Mouse (Mus musculus): ENCODE measurements around the gene Gpr179. TPM values are rescaled to one million over a fixed set of nuclear protein-coding genes. Genes with fewer than 3 reads are reported as not detected.
"Not testable (repeated sequence)": the region's sequence is repeated elsewhere in the genome, so short reads cannot be mapped to it uniquely, and the experiment has no call there.

The Gpr179 gene
- total and polyA plus RNA-seq, 2 experiments from 2014 or later = not detected

DNA sequence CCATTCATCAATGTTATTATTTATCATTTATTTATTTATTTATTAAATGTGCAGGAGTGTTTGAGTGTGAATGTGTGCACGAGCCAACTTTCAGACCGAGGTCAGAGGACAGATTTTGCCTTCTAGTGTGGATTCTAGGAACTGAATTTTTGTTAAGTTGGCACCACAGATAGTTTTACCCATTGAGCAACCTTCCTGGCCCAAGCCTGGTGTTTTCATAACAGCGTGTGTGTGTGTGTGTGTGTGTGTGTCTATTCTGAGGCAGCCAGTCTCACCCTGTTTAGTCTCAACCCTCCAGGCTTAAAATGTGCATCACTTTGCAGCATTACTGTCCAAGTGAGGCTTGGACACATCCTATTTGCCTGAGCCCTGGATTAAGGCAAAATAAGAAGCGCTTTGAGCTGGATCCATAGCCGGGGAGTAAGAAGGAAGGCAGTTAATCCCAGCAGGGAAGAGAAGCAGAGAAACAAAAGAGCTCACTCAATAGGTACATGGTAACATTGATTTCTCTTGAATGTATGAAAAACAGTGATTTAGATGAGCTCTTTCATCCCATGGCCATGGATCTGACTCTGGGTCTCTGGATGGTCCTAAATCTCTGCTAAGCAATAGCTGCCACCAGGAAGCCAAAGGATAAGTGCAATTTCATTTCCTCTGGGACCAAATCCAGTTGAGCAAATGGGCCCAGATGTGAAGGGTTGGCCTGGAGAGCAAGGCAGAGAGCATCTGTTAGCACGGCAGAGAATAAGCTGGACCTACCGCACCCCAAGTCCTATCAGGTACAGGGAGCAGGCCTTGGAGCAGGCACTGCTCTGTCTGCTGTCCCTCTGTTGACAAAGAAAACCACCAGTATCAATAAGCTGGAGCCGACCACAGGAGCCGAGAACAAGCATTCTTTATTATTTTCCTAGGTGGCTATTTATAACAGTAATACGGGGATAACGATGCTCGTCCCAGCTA lies 20.4 kb downstream of the Gpr179 start:
- H3K4me1 ChIP-seq (ENCODE audit: control insufficient read depth, insufficient read depth) = no peaks in the 10 kb centered on the region
- ATAC-seq (ENCODE audit: insufficient read depth, low read depth) (no peak), DNase-seq (ENCODE audit: low spot score) (no peak)
- no peak overlapping the region for H3K4me2 ChIP-seq (ENCODE audit: low read depth, low read length)
- peaks cover 11% of the 10 kb centered on the region for H3K27me3 ChIP-seq (ENCODE audit: control insufficient read depth, insufficient read depth, low read length)
- no peak overlapping the region for H3K4me3 ChIP-seq (ENCODE audit: low read depth, low read length)
- H3K9ac ChIP-seq (replicated peaks; ENCODE audit: low read depth, low read length) = no peak overlapping the region
- H3K9me3 ChIP-seq (replicated peaks; ENCODE audit: control insufficient read depth, low read length) = no peaks in the 10 kb centered on the region
- H3K27ac ChIP-seq (ENCODE audit: low read depth) = no peak overlapping the region
- H3K36me3 ChIP-seq (replicated peaks; ENCODE audit: control insufficient read depth, insufficient read depth, low read length) = peaks cover 34% of the 10 kb centered on the region
- WGBS = 80% methylated on average over 12 of the region's 12 CpGs
- TF ChIP-seq EP300 (IDR thresholded peaks at IDR 0.05; ENCODE audit: low read depth) = no peak
- no peak for TF ChIP-seq CTCF (IDR thresholded peaks at IDR 0.05; ENCODE audit: low read depth)

DNA sequence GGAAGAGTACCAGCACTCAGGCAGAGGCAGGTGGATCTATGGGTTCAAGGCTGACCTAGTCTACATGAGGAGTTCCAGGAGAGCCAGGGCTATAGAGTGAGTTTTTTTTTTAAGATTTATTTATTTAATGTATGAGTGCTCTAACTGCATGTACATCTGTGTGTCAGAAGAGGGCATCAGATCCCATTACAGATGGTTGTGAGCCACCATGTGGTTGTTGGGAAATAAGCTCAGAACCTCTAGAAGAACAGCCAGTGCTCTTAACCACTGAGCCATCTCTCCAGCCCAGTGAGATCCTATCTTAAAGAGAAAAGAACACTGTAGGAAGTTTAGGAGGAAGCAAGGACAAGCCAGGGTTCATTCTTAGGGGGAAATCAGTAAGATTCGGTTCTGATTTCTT lies 21.6 kb downstream of the Gpr179 start:
- ATAC-seq (ENCODE audit: insufficient read depth, low read depth) (no peak), DNase-seq (ENCODE audit: low spot score) (no peak)
- Histone ChIP-seq H3K36me3 (replicated peaks; ENCODE audit: control insufficient read depth, insufficient read depth, low read length) (peaks cover 46% of the 10 kb centered on the region), H3K9me3 (replicated peaks; ENCODE audit: control insufficient read depth, low read length) (no peaks in the 10 kb centered on the region), H3K27ac (ENCODE audit: low read depth) (no peak overlapping the region), H3K27me3 (ENCODE audit: control insufficient read depth, insufficient read depth, low read length) (peaks cover 1% of the 10 kb centered on the region; the same call in 1 of the 2 replicates), H3K4me3 (ENCODE audit: low read depth, low read length) (no peak overlapping the region), H3K4me2 (ENCODE audit: low read depth, low read length) (no peak overlapping the region), H3K4me1 (ENCODE audit: control insufficient read depth, insufficient read depth) (no peaks in the 10 kb centered on the region), H3K9ac (replicated peaks; ENCODE audit: low read depth, low read length) (no peak overlapping the region)
- TF ChIP-seq CTCF (IDR thresholded peaks at IDR 0.05; ENCODE audit: low read depth) = no peak
- TF ChIP-seq EP300 (IDR thresholded peaks at IDR 0.05; ENCODE audit: low read depth) = no peak
- 90% methylated on average over 1 of the region's 1 CpGs for WGBS

- H3K9ac ChIP-seq (replicated peaks; ENCODE audit: low read depth, low read length) = no peak overlapping the region
- H3K4me1 ChIP-seq (ENCODE audit: control insufficient read depth, insufficient read depth) = no peaks in the 10 kb centered on the region
- H3K27me3 ChIP-seq (ENCODE audit: control insufficient read depth, insufficient read depth, low read length) = no peaks in the 10 kb centered on the region
- peaks cover 62% of the 10 kb centered on the region for H3K36me3 ChIP-seq (replicated peaks; ENCODE audit: control insufficient read depth, insufficient read depth, low read length)
- no peak overlapping the region for H3K4me2 ChIP-seq (ENCODE audit: low read depth, low read length)
- TF ChIP-seq EP300 (IDR thresholded peaks at IDR 0.05; ENCODE audit: low read depth) = no peak
- TF ChIP-seq CTCF (IDR thresholded peaks at IDR 0.05; ENCODE audit: low read depth) = peak; percentile 96
- ATAC-seq (ENCODE audit: insufficient read depth, low read depth) (no peak; the same call in 1 of the 2 replicates), DNase-seq (ENCODE audit: low spot score) (peak; percentile 67)
- H3K4me3 ChIP-seq (ENCODE audit: low read depth, low read length) = no peak overlapping the region
- 17% methylated on average over 9 of the region's 9 CpGs for WGBS
- H3K9me3 ChIP-seq (replicated peaks; ENCODE audit: control insufficient read depth, low read length) = no peaks in the 10 kb centered on the region
- H3K27ac ChIP-seq (ENCODE audit: low read depth) = no peak overlapping the region
Observed at GRCm38 (mm10) chr11:97328148-97328547, 23.7 kb downstream of the Gpr179 start.

GRCm38 (mm10) chr11:97325224-97325623 lies 26.7 kb downstream of the Gpr179 start:
- H3K36me3 ChIP-seq (replicated peaks; ENCODE audit: control insufficient read depth, insufficient read depth, low read length) = peaks cover 67% of the 10 kb centered on the region

GRCm38 (mm10) chr11:97321894-97322600 lies 29.8 kb downstream of the Gpr179 start:
- not testable (repeated sequence) for H3K4me2 ChIP-seq (ENCODE audit: low read depth, low read length); H3K4me3 ChIP-seq (ENCODE audit: low read depth, low read length); H3K27ac ChIP-seq (ENCODE audit: low read depth); DNase-seq (ENCODE audit: low spot score); H3K9ac ChIP-seq (replicated peaks; ENCODE audit: low read depth, low read length); ATAC-seq (ENCODE audit: insufficient read depth, low read depth); H3K27me3 ChIP-seq (ENCODE audit: control insufficient read depth, insufficient read depth, low read length); H3K9me3 ChIP-seq (replicated peaks; ENCODE audit: control insufficient read depth, low read length); H3K4me1 ChIP-seq (ENCODE audit: control insufficient read depth, insufficient read depth)
- WGBS = 81% methylated on average over 8 of the region's 8 CpGs
- peaks cover 43% of the 10 kb centered on the region for H3K36me3 ChIP-seq (replicated peaks; ENCODE audit: control insufficient read depth, insufficient read depth, low read length)

More at GRCm38 (mm10) chr11:97325224-97325623, 26.7 kb downstream of the Gpr179 start:
- Histone ChIP-seq H3K4me3 (ENCODE audit: low read depth, low read length) (no peak overlapping the region), H3K9ac (replicated peaks; ENCODE audit: low read depth, low read length) (no peak overlapping the region), H3K9me3 (replicated peaks; ENCODE audit: control insufficient read depth, low read length) (no peaks in the 10 kb centered on the region), H3K27ac (ENCODE audit: low read depth) (no peak overlapping the region), H3K4me1 (ENCODE audit: control insufficient read depth, insufficient read depth) (no peaks in the 10 kb centered on the region), H3K4me2 (ENCODE audit: low read depth, low read length) (no peak overlapping the region), H3K27me3 (ENCODE audit: control insufficient read depth, insufficient read depth, low read length) (no peaks in the 10 kb centered on the region)
- TF ChIP-seq CTCF (IDR thresholded peaks at IDR 0.05; ENCODE audit: low read depth) (peak; percentile 23; the same call in 1 of the 2 replicates), EP300 (IDR thresholded peaks at IDR 0.05; ENCODE audit: low read depth) (no peak)
- ATAC-seq (ENCODE audit: insufficient read depth, low read depth) (no peak), DNase-seq (ENCODE audit: low spot score) (no peak)
- 64% methylated on average over 1 of the region's 1 CpGs for WGBS

Measured in heart, postnatal 0 days (tissue).